In the genomic region with DNA sequence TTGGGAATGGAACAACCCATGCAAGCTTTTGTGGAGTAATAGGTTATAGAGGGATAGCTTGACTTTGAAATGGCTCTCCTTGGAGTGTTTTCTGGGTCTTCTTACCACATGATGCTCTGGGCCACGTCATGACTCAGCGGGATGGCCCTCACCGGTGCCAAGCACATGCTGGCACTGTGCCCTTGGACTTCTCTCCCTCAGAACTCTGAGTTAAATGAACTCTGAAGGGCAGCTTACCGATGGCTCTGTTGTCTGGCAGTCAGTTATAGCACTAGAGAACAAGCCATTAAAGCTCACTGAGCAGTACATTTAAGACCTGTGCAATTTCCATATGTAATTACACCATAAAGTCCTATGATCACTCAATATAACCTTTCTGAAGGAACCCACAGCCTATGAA, we compare ENCODE assay signal across 12 mouse cellular contexts. TPM values are rescaled to one million over a fixed set of nuclear protein-coding genes. Genes with fewer than 3 reads are reported as not detected.
DNase-seq lines count a peak whose midpoint lies in the region.
"Had no signal": no experiment of that assay in that cellular context is flagged by ENCODE, and none has a peak within 500 bp of the region (broad histone marks: within the 10 kb centered on the region; RNA-seq: fewer than 3 reads in every experiment).

No protein-coding gene starts in this region.

- H3K27ac ChIP-seq in limb, embryonic 10.5 days = no peak overlapping the region
- H3K27ac ChIP-seq: hindbrain, embryonic 15.5 days; midbrain, embryonic 15.5 days; neural tube, embryonic 15.5 days had no signal

- peak; percentile 33 for DNase-seq in gastrocnemius, postnatal 14 days
- DNase-seq in gastrocnemius, postnatal 36 days = no peak
- peak; percentile 24 for DNase-seq in lung, postnatal 10 days
- no peak for DNase-seq in lung, postnatal 14 days
- peak; percentile 93 for DNase-seq in adrenal gland, adult 8-10 months
- DNase-seq in kidney, postnatal 25 days = peak; percentile 90 to 94
- no peak for DNase-seq in limb, embryonic 10.5 days (ENCODE audit: low spot score)
- no peak for DNase-seq in thymus, postnatal 4 days
- DNase-seq: cerebellum, adult 9-10 months had no signal

- no peaks in the 10 kb centered on the region for H3K27me3 ChIP-seq in limb, embryonic 10.5 days (ENCODE audit: low read depth, poor library complexity, severe bottlenecking)

- no peaks in the 10 kb centered on the region for H3K9me3 ChIP-seq in limb, embryonic 10.5 days (replicated peaks)
- H3K9me3 ChIP-seq: hindbrain, embryonic 15.5 days; midbrain, embryonic 15.5 days; neural tube, embryonic 15.5 days had no signal

- H3K36me3 ChIP-seq in limb, embryonic 10.5 days = peaks cover 36% of the 10 kb centered on the region
- H3K36me3 ChIP-seq: hindbrain, embryonic 15.5 days; midbrain, embryonic 15.5 days; neural tube, embryonic 15.5 days had no signal

- WGBS in limb, embryonic 10.5 days = 94% methylated on average over 4 of the region's 4 CpGs

- intact Hi-C loops in gastrocnemius, postnatal 14 days (cut with DNase I; ENCODE audit: low total_unique reads) = no loop called here
- intact Hi-C loops in gastrocnemius, postnatal 36 days (cut with DNase I) = no loop called here

- no peak overlapping the region for H3K4me3 ChIP-seq in limb, embryonic 10.5 days
- H3K4me3 ChIP-seq: hindbrain, embryonic 15.5 days; midbrain, embryonic 15.5 days; neural tube, embryonic 15.5 days had no signal

- H3K4me1 ChIP-seq in limb, embryonic 10.5 days = peaks cover 24% of the 10 kb centered on the region

RNA-seq across cellular contexts. Expression of gene Acsf2, which starts 4.4 kb away (rescaled TPM):
- 1 to 10 TPM; 4.1 to 6.6 TPM for total RNA-seq in gastrocnemius, postnatal 14 days (2021)
- total RNA-seq in gastrocnemius, postnatal 36 days (2021) = 1 to 10 TPM; 2.1 to 3.1 TPM
- 100 to 1,000 TPM; 191 to 242 (median 213) TPM for total RNA-seq in adrenal gland, adult 8-10 months (2022)
- 4.1 and 5.6 TPM in 2 replicates for polyA plus RNA-seq in limb, embryonic 10.5 days (2016; fragmentation: Nextera tagmentation; extraction: Ambion mirVana)

RNA-seq across cellular contexts. Expression of gene Lrrc59, which starts 32.2 kb away (rescaled TPM):
- 10 to 100 TPM; 26.9 to 35.5 TPM for total RNA-seq in gastrocnemius, postnatal 14 days (2021)
- 10 to 100 TPM; 31.3 to 31.4 TPM for total RNA-seq in gastrocnemius, postnatal 36 days (2021)
- 100 to 1,000 TPM in 2 of 4 experiments, 10 to 100 TPM in 2; 91.8 to 129 (median 106) TPM for total RNA-seq in adrenal gland, adult 8-10 months (2022)
- 274 and 301 TPM in 2 replicates for polyA plus RNA-seq in limb, embryonic 10.5 days (2016; fragmentation: Nextera tagmentation; extraction: Ambion mirVana)

RNA-seq across cellular contexts. Expression of gene Chad, which starts 32.5 kb away (rescaled TPM):
- 10 to 100 TPM; 17.4 to 21.2 TPM for total RNA-seq in gastrocnemius, postnatal 14 days (2021)
- 10 to 100 TPM; 14.7 to 16.3 TPM for total RNA-seq in gastrocnemius, postnatal 36 days (2021)
- under 1 TPM in 1 of 4 experiments, not detected in 3; 0.21 TPM for total RNA-seq in adrenal gland, adult 8-10 months (2022)
- 0.11 and 0.30 TPM in 2 replicates for polyA plus RNA-seq in limb, embryonic 10.5 days (2016; fragmentation: Nextera tagmentation; extraction: Ambion mirVana)

RNA-seq across cellular contexts. Expression of gene Rsad1, which starts 48.3 kb away (rescaled TPM):
- total RNA-seq in gastrocnemius, postnatal 14 days (2021) = 1 to 10 TPM; 2.2 to 2.6 TPM
- 1 to 10 TPM; 3.3 to 3.9 TPM for total RNA-seq in gastrocnemius, postnatal 36 days (2021)
- total RNA-seq in adrenal gland, adult 8-10 months (2022) = 10 to 100 TPM; 15.3 to 35.4 (median 25.1) TPM
- polyA plus RNA-seq in limb, embryonic 10.5 days (2016; fragmentation: Nextera tagmentation; extraction: Ambion mirVana) = 3.0 and 4.5 TPM in 2 replicates

RNA-seq across cellular contexts. Expression of gene Mrpl27, which starts 56.2 kb away (rescaled TPM):
- total RNA-seq in gastrocnemius, postnatal 14 days (2021) = 10 to 100 TPM; 56.4 to 59.0 TPM
- total RNA-seq in gastrocnemius, postnatal 36 days (2021) = 10 to 100 TPM; 45.0 to 50.1 TPM
- total RNA-seq in adrenal gland, adult 8-10 months (2022) = 10 to 100 TPM; 71.9 to 79.9 (median 77.6) TPM
- 141 and 147 TPM in 2 replicates for polyA plus RNA-seq in limb, embryonic 10.5 days (2016; fragmentation: Nextera tagmentation; extraction: Ambion mirVana)

Comparison
In these comparisons a context has a peak if more than half of its experiments do, and no peak if none do; other contexts are left out.
1. DNase-seq: peak in gastrocnemius, postnatal 14 days (single experiment), lung, postnatal 10 days (single experiment), adrenal gland, adult 8-10 months (single experiment) and kidney, postnatal 25 days (2 of 2); none in gastrocnemius, postnatal 36 days (0 of 2), lung, postnatal 14 days (single experiment), limb, embryonic 10.5 days (single experiment) and thymus, postnatal 4 days (single experiment).
2. RNA of gene Acsf2, which starts 4.4 kb away (total RNA-seq): 191 to 242 TPM in adrenal gland, adult 8-10 months; 4.1 to 6.6 TPM in gastrocnemius, postnatal 14 days and 2.1 to 3.1 TPM in gastrocnemius, postnatal 36 days; every median in the first group is over 10 times any median in the second.
3. RNA of gene Chad, which starts 32.5 kb away (total RNA-seq): 17.4 to 21.2 TPM in gastrocnemius, postnatal 14 days and 14.7 to 16.3 TPM in gastrocnemius, postnatal 36 days; 0.21 TPM in adrenal gland, adult 8-10 months; every median in the first group is over 10 times any median in the second.